Mouse (Mus musculus): ENCODE data around the gene Gm42791.
A peak's percentile ranks its signal among the peaks of the same experiment; 100 is the strongest.

Gene Gm42791

DNA sequence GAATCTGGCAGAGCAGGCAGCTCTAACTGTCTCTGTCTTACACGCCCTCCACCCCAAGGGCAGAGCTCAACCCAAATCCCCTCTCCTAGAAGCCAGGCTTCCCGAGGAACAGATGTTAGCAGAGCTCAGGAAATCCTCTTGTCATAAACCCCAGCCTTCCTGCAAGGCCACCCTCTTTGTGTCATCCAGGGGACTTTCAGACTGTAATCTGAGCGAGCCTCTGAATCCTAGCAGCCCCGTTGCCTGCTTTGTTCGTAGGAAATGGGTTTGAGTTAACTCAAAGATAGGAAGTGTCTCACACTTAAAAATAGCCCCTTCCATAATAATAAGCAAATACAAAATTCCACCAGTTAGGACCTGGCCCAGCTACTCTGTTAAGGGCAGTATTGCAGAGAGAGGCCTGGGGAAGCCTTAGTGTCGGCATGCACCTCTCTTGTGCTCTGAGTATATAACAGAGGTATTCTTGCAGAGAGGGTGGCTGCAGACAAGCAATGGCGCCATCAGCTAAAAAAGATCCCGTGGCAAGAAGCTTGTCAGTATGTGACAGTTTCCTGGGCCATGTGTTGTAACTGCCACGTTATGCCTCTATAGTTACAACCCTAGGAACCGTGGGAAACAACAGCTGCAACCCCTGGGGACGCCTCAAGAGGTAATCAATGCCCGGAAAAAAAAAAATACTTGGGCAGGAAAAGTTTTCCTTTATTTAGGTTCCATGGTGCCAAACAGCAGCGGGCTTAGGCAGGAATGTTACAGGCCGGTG, 17.1 kb downstream of the Gm42791 start:
- DNase-seq: peak; percentile 68

- DNase-seq: peak; percentile 82 to 92
These were observed 18.1 kb downstream of the Gm42791 start for GRCm38 (mm10) chr5:148976876-148977275.

- DNase-seq: no peak
These were observed 19.9 kb downstream of the Gm42791 start for GRCm38 (mm10) chr5:148975035-148975434.

GRCm38 (mm10) chr5:148973019-148973668, 21.8 kb downstream of the Gm42791 start:
- peak; percentile 59 to 73 for DNase-seq

GRCm38 (mm10) chr5:148972167-148972566, 22.8 kb downstream of the Gm42791 start:
- DNase-seq: no peak

- DNase-seq: peak; percentile 60 to 69
These were observed 25.3 kb downstream of the Gm42791 start for GRCm38 (mm10) chr5:148969648-148970047.

DNA sequence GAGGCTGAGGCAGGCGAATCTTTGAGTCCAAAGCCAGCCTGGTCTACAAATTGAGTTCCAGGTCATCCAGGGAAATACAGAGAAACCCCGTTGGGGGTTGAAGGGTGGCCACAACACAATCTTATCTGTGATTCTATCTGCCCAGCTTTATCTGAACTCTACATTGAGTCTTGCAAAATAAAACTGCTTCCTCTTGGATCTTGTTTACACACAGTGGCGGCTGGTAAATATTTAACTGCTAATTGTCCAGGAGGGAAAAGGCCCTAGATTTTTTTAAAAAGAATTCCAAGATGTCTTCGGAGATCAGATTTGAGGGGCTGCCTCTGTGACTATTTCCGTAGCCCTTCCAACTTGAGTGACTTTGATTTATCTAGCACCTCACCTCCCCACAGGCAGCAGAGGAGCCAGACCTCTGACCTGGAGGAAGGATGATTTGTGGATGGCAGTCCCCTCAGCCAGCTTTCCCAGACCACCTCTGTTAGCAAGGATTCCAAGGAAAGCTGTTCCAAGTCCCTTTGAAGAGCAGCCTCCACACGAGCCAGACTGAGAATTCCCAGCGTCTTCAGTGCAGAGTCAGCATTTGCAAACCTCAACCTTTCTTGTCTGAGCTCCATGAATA, 25.9 kb downstream of the Gm42791 start:
- DNase-seq: no peak

GRCm38 (mm10) chr5:148968179-148968578, 26.8 kb downstream of the Gm42791 start:
- DNase-seq: peak; percentile 41 to 54

- no peak for DNase-seq
These were observed 28.6 kb downstream of the Gm42791 start for GRCm38 (mm10) chr5:148966395-148966794.

DNA sequence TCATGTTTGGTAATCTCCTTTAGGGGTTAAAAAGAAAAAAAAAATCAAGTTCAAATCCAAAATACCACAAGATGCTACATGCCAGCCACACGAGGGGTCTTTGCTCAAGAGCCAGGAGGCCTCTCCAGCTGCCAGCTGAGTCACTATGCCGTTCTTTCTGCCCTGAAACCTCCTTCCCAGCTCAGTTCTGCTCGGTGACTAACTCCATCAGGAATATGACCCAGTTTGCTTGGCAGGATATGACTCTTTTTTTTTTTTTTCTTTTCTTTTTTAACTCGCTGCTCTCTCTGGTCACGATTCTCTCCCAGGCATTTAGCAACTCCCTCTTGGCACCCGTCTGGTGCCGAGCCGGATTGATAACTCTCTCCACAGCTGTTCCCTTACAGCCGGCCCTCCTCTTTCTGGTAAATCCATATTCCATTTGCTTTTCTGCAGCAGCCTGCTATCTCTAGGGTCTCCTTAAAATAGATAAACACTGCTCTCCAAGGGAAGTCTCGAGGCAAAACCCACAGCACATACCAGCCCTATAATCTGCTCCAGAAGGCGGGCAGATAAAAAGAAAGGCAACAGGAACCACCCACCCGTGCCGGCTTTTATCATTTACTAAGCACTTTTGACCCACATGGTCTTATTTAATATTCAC, 29.1 kb downstream of the Gm42791 start:
- peak in 1 of 2 experiments; percentile 32 for DNase-seq

- no peak for DNase-seq
These were observed 29.8 kb downstream of the Gm42791 start for GRCm38 (mm10) chr5:148965089-148965591.

DNA sequence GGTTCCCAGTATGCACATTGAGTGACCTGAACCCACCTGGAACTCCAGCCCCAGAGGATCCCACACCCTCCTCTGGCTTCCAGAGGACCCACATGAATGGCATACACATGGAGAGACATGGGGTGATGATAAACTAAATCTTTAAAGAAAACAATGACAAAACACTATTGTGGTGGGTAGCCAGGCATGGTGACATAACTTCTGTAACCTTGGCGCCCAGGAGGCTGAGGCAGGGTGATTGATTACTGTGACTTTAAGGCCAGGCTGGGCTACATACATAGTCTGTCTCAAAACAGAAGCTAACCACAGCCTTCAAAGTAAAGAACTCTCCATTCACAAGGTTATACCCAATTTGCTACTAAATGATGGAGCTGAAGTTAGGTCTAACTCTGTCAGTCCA, 30.7 kb downstream of the Gm42791 start:
- no peak for DNase-seq

GRCm38 (mm10) chr5:148960211-148960610, 34.7 kb downstream of the Gm42791 start:
- peak; percentile 52 to 70 for DNase-seq

GRCm38 (mm10) chr5:148959068-148959990, 35.6 kb downstream of the Gm42791 start:
- DNase-seq: peak; percentile 86 to 93

GRCm38 (mm10) chr5:148958355-148958754, 36.6 kb downstream of the Gm42791 start:
- peak; percentile 76 for DNase-seq

- peak in 1 of 2 experiments; percentile 46 for DNase-seq
These were observed 37.9 kb downstream of the Gm42791 start for GRCm38 (mm10) chr5:148956898-148957535.

DNA sequence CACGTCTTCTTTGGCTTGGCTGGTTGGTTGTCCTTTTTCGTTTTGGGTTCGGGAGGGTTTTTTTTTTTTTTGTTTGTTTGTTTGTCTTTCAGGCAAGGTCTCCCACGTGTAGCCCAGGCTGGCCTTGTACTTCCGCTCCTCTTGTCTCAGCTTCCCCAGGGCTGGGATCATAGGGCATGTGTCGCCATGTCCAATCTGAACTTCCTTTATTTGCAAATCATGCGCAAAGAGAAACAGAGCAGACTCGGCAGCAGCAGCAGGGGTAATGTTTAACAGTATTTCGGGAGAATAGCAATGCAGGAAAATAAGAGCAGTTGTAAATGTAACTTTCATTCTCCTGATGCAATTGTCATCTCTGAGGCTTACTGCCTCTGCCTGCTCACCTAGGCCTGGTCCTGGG, 38.9 kb downstream of the Gm42791 start:
- no peak for DNase-seq

- DNase-seq: no peak
These were observed 39.4 kb downstream of the Gm42791 start for GRCm38 (mm10) chr5:148955575-148955974.

DNA sequence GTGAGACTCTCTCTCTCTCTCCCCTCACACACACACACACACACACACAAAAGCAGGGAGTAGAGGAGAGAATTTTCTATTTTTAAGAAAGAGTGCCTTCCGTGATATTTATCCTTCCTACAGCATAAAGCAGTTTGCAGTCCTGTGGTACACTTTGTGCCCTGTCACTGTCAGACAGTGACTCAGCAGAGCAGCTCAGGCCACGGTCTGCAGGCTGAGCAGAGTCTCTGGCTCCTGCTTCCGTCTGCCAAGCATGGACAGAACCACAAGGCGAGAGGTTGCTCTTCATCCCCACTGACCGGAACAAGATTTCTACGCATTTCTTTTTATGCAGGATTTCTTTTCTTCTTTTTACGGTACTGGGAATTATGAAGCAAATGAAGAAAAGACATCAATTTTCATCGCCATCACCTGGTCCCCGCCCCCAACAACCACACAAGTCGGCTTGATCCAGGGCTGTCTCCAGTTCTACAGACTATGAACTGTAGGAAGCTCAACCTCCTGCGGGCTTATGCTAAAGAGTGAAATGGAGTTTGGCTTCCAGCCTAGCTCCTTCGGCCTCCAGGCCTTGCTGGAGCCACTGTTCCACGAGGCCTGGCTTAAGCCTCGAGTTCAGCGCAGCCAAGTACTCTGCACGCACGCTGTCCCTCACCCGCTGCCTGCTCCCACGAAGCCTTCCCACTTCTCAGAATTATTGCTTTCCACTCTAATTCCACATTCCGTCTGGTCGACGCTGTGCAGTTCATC, 40.5 kb downstream of the Gm42791 start:
- no peak for DNase-seq

DNA sequence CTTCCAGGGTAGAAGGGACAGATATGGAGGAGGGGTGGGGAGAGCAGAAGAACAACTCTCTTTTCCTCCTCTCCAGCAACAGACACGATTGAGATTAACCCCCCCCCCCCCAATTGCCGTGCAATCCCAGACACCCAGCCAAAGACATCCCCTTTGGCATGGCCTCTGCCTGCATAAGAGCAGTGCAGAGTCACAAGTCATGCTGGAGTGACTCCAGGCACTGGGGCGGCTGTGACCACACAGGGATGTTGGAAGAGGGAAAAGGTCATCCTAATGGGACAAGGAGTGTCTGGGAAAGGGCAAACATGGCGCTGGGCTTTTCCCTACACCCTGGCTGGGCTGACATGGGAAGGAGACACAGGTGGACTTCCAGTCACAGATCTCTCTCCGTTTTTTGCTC, 41.8 kb downstream of the Gm42791 start:
- DNase-seq: no peak

GRCm38 (mm10) chr5:148952419-148952818, 42.5 kb downstream of the Gm42791 start:
- peak; percentile 66 to 70 for DNase-seq

Measured in thymus, postnatal 36 days (tissue).